Mouse (Mus musculus) G1E-ER4 (cell line): Measurements from ENCODE around the gene Bmpr1b. TPM values are rescaled to one million over a fixed set of nuclear protein-coding genes. Genes with fewer than 3 reads are reported as not detected.

Experiments used
- GATA1 ChIP-seq: IDR thresholded peaks from one replicate; pipeline ENCODE4 v1.8.0; 2012; ENCODE audit warnings: low read length, inconsistent platforms
- polyA plus RNA-seq: library from polyadenylated mRNA; stranded (reverse); fragments of >175 nt; gene quantifications from 2 replicates; pipeline ENCODE4 v1.2.3, GENCODE M21; 2012

Bmpr1b gene
- polyA plus RNA-seq, 1 experiment, result not detected

DNA sequence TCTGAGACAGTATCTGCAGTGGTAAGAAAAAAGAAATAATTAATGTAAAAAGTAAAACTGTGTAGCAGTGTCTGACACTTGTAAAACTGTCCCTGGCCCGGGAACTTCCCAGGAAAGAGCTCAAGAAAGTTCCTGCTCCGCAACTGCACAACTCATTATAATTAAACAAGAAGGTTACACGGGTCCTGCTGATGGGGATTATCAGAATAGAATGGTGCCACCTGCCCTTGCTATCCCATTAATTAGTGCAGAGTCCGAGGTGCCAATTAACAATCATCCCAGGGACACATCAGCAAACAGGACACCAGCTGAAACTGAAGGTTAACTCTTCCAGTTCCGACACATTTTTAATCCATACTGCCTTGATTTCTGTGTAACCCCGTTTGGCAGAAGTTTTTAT, 216.3 kb downstream of the Bmpr1b start:
- no peak for TF ChIP-seq GATA1

DNA sequence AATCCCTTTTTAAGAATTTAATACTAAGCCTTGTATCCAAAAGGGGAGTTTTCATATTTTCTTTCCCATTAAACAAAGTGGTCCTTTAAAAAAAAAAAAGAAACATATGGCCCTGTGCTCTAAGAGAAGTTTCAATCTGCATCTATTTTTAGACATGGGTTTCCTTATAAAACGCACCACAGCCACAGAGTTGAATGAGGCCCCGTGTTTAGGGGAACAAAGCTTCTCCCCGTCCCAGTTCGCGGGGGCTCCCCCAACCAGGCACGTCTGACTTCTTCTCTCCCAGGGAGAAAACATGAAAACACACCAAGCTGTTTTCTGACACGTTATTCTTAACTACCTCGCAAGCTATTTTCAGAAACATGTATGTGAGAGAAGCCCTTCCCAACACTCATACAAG, 218.6 kb downstream of the Bmpr1b start:
- TF ChIP-seq GATA1, result no peak

GRCm38 (mm10) chr3:141948506-141948905, 220.7 kb downstream of the Bmpr1b start:
- no peak for TF ChIP-seq GATA1

GRCm38 (mm10) chr3:141948096-141948495, 221.1 kb downstream of the Bmpr1b start:
- TF ChIP-seq GATA1, result no peak

GRCm38 (mm10) chr3:141946846-141947245, 222.4 kb downstream of the Bmpr1b start:
- no peak for TF ChIP-seq GATA1

- no peak for TF ChIP-seq GATA1
Measured at GRCm38 (mm10) chr3:141943317-141943742, 225.9 kb downstream of the Bmpr1b start.

GRCm38 (mm10) chr3:141940207-141940606, 229.0 kb downstream of the Bmpr1b start:
- no peak for TF ChIP-seq GATA1

GRCm38 (mm10) chr3:141936594-141937272, 232.5 kb downstream of the Bmpr1b start:
- TF ChIP-seq GATA1, result no peak

DNA sequence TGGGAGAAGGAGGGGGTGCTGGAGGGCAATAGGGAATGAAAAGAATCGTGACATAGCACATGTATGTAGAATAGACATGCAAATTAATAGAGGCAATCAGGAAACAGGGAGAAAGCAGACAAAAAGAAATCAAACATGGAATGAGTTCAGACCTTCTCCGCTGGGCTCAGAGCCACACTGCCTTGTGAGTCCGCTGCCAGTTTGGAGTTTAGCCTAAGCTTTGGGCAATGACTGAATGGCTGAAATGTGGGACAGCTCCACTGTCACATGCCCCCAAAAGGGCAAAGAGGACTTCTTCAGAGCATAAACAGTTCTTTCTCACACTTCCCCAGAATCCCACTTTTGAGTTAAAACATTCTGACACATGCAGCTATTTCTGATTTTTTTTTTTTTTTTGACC, 236.3 kb downstream of the Bmpr1b start:
- no peak for TF ChIP-seq GATA1

GRCm38 (mm10) chr3:141931372-141932092, 237.7 kb downstream of the Bmpr1b start:
- no peak for TF ChIP-seq GATA1

- no peak for TF ChIP-seq GATA1
Measured at GRCm38 (mm10) chr3:141923442-141923841, 245.8 kb downstream of the Bmpr1b start.

- TF ChIP-seq GATA1, result no peak
Measured at GRCm38 (mm10) chr3:141921161-141921560, 248.1 kb downstream of the Bmpr1b start.

- TF ChIP-seq GATA1, result no peak
Measured at GRCm38 (mm10) chr3:141919661-141920060, 249.6 kb downstream of the Bmpr1b start.

- TF ChIP-seq GATA1, result no peak
Measured at GRCm38 (mm10) chr3:141917166-141917565, 252.1 kb downstream of the Bmpr1b start.

DNA sequence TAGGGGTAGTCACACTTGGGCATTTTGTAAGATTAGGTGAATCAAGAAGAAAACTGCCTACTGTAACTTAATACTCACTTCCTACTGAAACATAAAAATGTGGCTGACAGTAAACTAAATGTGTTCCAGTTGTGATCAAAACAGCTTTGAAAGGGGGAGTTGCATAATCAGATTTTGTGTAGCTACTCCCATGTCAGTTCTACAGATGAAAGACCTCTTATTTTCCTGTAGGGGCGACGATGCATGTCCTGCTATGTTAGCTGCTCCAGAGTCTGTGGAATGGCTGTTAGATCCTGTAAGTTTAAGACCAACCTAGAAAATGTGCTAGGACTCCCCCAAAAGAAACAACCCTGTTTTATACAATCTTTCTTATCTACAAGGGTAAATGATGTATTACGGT, 253.2 kb downstream of the Bmpr1b start:
- no peak for TF ChIP-seq GATA1

DNA sequence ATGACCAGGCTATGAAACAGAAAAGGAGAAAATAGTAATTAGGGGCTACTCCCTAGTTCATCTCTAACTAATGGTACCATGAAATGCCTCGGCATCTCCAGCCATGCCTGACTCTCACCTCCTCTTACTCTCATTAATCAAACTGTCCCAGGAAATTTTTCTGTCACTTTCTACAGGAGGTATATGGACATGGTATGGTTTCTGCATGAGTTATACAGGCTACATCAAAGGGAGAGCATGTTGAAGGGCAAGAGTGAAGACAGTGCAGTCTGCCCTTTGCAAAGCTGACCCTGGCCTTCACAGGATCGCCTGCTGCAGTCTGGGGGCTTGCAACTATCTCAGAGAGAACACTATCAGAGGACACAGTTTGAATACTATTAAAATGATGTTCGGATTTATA, 254.6 kb downstream of the Bmpr1b start:
- no peak for TF ChIP-seq GATA1

DNA sequence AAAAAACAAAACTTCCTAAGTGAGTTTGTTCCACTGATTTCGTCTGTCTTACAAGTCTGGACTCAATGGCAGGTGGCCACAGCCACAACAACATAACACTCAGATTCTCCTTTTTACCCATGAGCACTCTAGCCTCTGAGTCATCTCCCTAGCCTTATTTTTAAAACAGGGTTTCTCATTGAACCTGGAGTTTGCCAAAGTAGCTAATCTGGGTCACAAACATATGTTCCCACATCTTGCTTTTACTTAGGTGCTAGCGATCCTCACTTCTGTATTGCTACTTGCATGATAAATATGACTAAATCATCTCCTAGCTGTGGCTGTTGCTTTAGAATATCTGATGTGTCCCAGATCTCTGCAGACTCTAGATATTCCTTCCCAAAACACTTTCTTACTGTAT, 260.1 kb downstream of the Bmpr1b start:
- no peak for TF ChIP-seq GATA1
